Mouse (Mus musculus): ENCODE measurements around the gene Cfap44. TPM values are rescaled to one million over a fixed set of nuclear protein-coding genes. Genes with fewer than 3 reads are reported as not detected.
"Not testable (repeated sequence)": the region's sequence is repeated elsewhere in the genome, so short reads cannot be mapped to it uniquely, and the experiment has no call there.

Cfap44 gene
- polyA plus RNA-seq, 1 experiment from 2014 or later, result not detected

GRCm38 (mm10) chr16:44417596-44417995 lies 23.0 kb downstream of the Cfap44 start:
- 64% methylated on average over 8 of the region's 8 CpGs for WGBS

GRCm38 (mm10) chr16:44421735-44422134 lies 27.1 kb downstream of the Cfap44 start:
- no peak overlapping the region for H3K9ac ChIP-seq (ENCODE audit: low read depth, low read length)
- ATAC-seq, result no peak
- no peaks in the 10 kb centered on the region for H3K4me1 ChIP-seq (replicated peaks; ENCODE audit: control insufficient read depth, insufficient read depth, low read length)
- H3K9me3 ChIP-seq (ENCODE audit: control insufficient read depth), result no peaks in the 10 kb centered on the region
- no peak overlapping the region for H3K27ac ChIP-seq (ENCODE audit: low read depth, low read length)
- H3K4me3 ChIP-seq (ENCODE audit: low read depth, low read length), result no peak overlapping the region
- no peak for TF ChIP-seq CTCF (IDR thresholded peaks at IDR 0.05; ENCODE audit: low read depth)
- 83% methylated on average over 8 of the region's 8 CpGs for WGBS
- no peak overlapping the region for H3K4me2 ChIP-seq (replicated peaks; ENCODE audit: low read depth)
- no peaks in the 10 kb centered on the region; the same call in 1 of the 2 replicates for H3K27me3 ChIP-seq (replicated peaks; ENCODE audit: control insufficient read depth, insufficient read depth, low read length)
- H3K36me3 ChIP-seq (ENCODE audit: control insufficient read depth, insufficient read depth), result no peaks in the 10 kb centered on the region

More at GRCm38 (mm10) chr16:44417596-44417995, 23.0 kb downstream of the Cfap44 start:
- Histone ChIP-seq H3K27ac (ENCODE audit: low read depth, low read length) (no peak overlapping the region), H3K9ac (ENCODE audit: low read depth, low read length) (no peak overlapping the region), H3K27me3 (replicated peaks; ENCODE audit: control insufficient read depth, insufficient read depth, low read length) (no peaks in the 10 kb centered on the region; the same call in 1 of the 2 replicates), H3K4me3 (ENCODE audit: low read depth, low read length) (no peak overlapping the region), H3K4me1 (replicated peaks; ENCODE audit: control insufficient read depth, insufficient read depth, low read length) (no peaks in the 10 kb centered on the region), H3K4me2 (replicated peaks; ENCODE audit: low read depth) (no peak overlapping the region), H3K36me3 (ENCODE audit: control insufficient read depth, insufficient read depth) (no peaks in the 10 kb centered on the region), H3K9me3 (ENCODE audit: control insufficient read depth) (no peaks in the 10 kb centered on the region)
- ATAC-seq, result no peak
- no peak for TF ChIP-seq CTCF (IDR thresholded peaks at IDR 0.05; ENCODE audit: low read depth)

- no peaks in the 10 kb centered on the region for H3K4me1 ChIP-seq (replicated peaks; ENCODE audit: control insufficient read depth, insufficient read depth, low read length)
- WGBS, result 31% methylated on average over 3 of the region's 3 CpGs
- no peak overlapping the region for H3K27ac ChIP-seq (ENCODE audit: low read depth, low read length)
- H3K9me3 ChIP-seq (ENCODE audit: control insufficient read depth), result no peaks in the 10 kb centered on the region
- no peak for TF ChIP-seq CTCF (IDR thresholded peaks at IDR 0.05; ENCODE audit: low read depth)
- ATAC-seq, result no peak
- H3K36me3 ChIP-seq (ENCODE audit: control insufficient read depth, insufficient read depth), result no peaks in the 10 kb centered on the region
- no peak overlapping the region for H3K4me3 ChIP-seq (ENCODE audit: low read depth, low read length)
- H3K27me3 ChIP-seq (replicated peaks; ENCODE audit: control insufficient read depth, insufficient read depth, low read length), result no peaks in the 10 kb centered on the region; the same call in 1 of the 2 replicates
- no peak overlapping the region for H3K9ac ChIP-seq (ENCODE audit: low read depth, low read length)
- no peak overlapping the region for H3K4me2 ChIP-seq (replicated peaks; ENCODE audit: low read depth)
Measured at GRCm38 (mm10) chr16:44423499-44423898, 28.9 kb downstream of the Cfap44 start.

GRCm38 (mm10) chr16:44428456-44428855 lies 33.9 kb downstream of the Cfap44 start:
- H3K27me3 ChIP-seq (replicated peaks; ENCODE audit: control insufficient read depth, insufficient read depth, low read length), result no peaks in the 10 kb centered on the region
- H3K4me2 ChIP-seq (replicated peaks; ENCODE audit: low read depth), result no peak overlapping the region
- no peaks in the 10 kb centered on the region for H3K9me3 ChIP-seq (ENCODE audit: control insufficient read depth)
- no peaks in the 10 kb centered on the region for H3K4me1 ChIP-seq (replicated peaks; ENCODE audit: control insufficient read depth, insufficient read depth, low read length)
- no peak overlapping the region for H3K4me3 ChIP-seq (ENCODE audit: low read depth, low read length)
- no peak for ATAC-seq
- H3K27ac ChIP-seq (ENCODE audit: low read depth, low read length), result no peak overlapping the region
- no peak for TF ChIP-seq CTCF (IDR thresholded peaks at IDR 0.05; ENCODE audit: low read depth)
- H3K9ac ChIP-seq (ENCODE audit: low read depth, low read length), result no peak overlapping the region
- no peaks in the 10 kb centered on the region for H3K36me3 ChIP-seq (ENCODE audit: control insufficient read depth, insufficient read depth)
- 73% methylated on average over 5 of the region's 5 CpGs for WGBS

GRCm38 (mm10) chr16:44430021-44430420 lies 35.4 kb downstream of the Cfap44 start:
- Histone ChIP-seq H3K4me3 (ENCODE audit: low read depth, low read length) (no peak overlapping the region), H3K27ac (ENCODE audit: low read depth, low read length) (no peak overlapping the region), H3K27me3 (replicated peaks; ENCODE audit: control insufficient read depth, insufficient read depth, low read length) (no peaks in the 10 kb centered on the region), H3K4me1 (replicated peaks; ENCODE audit: control insufficient read depth, insufficient read depth, low read length) (no peaks in the 10 kb centered on the region), H3K4me2 (replicated peaks; ENCODE audit: low read depth) (no peak overlapping the region), H3K36me3 (ENCODE audit: control insufficient read depth, insufficient read depth) (no peaks in the 10 kb centered on the region), H3K9ac (ENCODE audit: low read depth, low read length) (no peak overlapping the region), H3K9me3 (ENCODE audit: control insufficient read depth) (no peaks in the 10 kb centered on the region)
- no peak for ATAC-seq
- WGBS, result 63% methylated on average over 7 of the region's 7 CpGs
- no peak for TF ChIP-seq CTCF (IDR thresholded peaks at IDR 0.05; ENCODE audit: low read depth)

GRCm38 (mm10) chr16:44434931-44435330 lies 40.3 kb downstream of the Cfap44 start:
- Histone ChIP-seq H3K4me3 (ENCODE audit: low read depth, low read length) (no peak overlapping the region), H3K4me2 (replicated peaks; ENCODE audit: low read depth) (no peak overlapping the region), H3K4me1 (replicated peaks; ENCODE audit: control insufficient read depth, insufficient read depth, low read length) (no peaks in the 10 kb centered on the region), H3K9me3 (ENCODE audit: control insufficient read depth) (no peaks in the 10 kb centered on the region), H3K36me3 (ENCODE audit: control insufficient read depth, insufficient read depth) (no peaks in the 10 kb centered on the region), H3K27ac (ENCODE audit: low read depth, low read length) (no peak overlapping the region), H3K27me3 (replicated peaks; ENCODE audit: control insufficient read depth, insufficient read depth, low read length) (no peaks in the 10 kb centered on the region), H3K9ac (ENCODE audit: low read depth, low read length) (no peak overlapping the region)
- no peak for TF ChIP-seq CTCF (IDR thresholded peaks at IDR 0.05; ENCODE audit: low read depth)
- ATAC-seq, result no peak
- 80% methylated on average over 7 of the region's 7 CpGs for WGBS

GRCm38 (mm10) chr16:44435481-44435880 lies 40.9 kb downstream of the Cfap44 start:
- no peaks in the 10 kb centered on the region for H3K27me3 ChIP-seq (replicated peaks; ENCODE audit: control insufficient read depth, insufficient read depth, low read length)
- peak; percentile 56 for TF ChIP-seq CTCF (IDR thresholded peaks at IDR 0.05; ENCODE audit: low read depth)

GRCm38 (mm10) chr16:44441913-44442312 lies 47.3 kb downstream of the Cfap44 start:
- not testable (repeated sequence) for H3K4me2 ChIP-seq (replicated peaks; ENCODE audit: low read depth); H3K27ac ChIP-seq (ENCODE audit: low read depth, low read length); H3K9me3 ChIP-seq (ENCODE audit: control insufficient read depth); ATAC-seq; H3K4me3 ChIP-seq (ENCODE audit: low read depth, low read length); H3K27me3 ChIP-seq (replicated peaks; ENCODE audit: control insufficient read depth, insufficient read depth, low read length); H3K9ac ChIP-seq (ENCODE audit: low read depth, low read length); H3K4me1 ChIP-seq (replicated peaks; ENCODE audit: control insufficient read depth, insufficient read depth, low read length); H3K36me3 ChIP-seq (ENCODE audit: control insufficient read depth, insufficient read depth)
- WGBS, result 96% methylated on average over 15 of the region's 15 CpGs

More at GRCm38 (mm10) chr16:44435481-44435880, 40.9 kb downstream of the Cfap44 start:
- no peak overlapping the region for H3K9ac ChIP-seq (ENCODE audit: low read depth, low read length)
- no peaks in the 10 kb centered on the region for H3K9me3 ChIP-seq (ENCODE audit: control insufficient read depth)
- no peak for ATAC-seq
- H3K36me3 ChIP-seq (ENCODE audit: control insufficient read depth, insufficient read depth), result no peaks in the 10 kb centered on the region
- no peak overlapping the region for H3K27ac ChIP-seq (ENCODE audit: low read depth, low read length)
- H3K4me2 ChIP-seq (replicated peaks; ENCODE audit: low read depth), result no peak overlapping the region
- H3K4me1 ChIP-seq (replicated peaks; ENCODE audit: control insufficient read depth, insufficient read depth, low read length), result no peaks in the 10 kb centered on the region
- WGBS, result 58% methylated on average over 4 of the region's 4 CpGs
- H3K4me3 ChIP-seq (ENCODE audit: low read depth, low read length), result no peak overlapping the region

Data from intestine, postnatal 0 days (tissue).